Mouse (Mus musculus): Measurements from ENCODE around the gene Cep152. TPM values are rescaled to one million over a fixed set of nuclear protein-coding genes. Genes with fewer than 3 reads are reported as not detected.

Gene Cep152
- 1.0 and 2.7 TPM in 2 replicates for total RNA-seq (2014; rRNA removed)
- polyA plus RNA-seq (2015; fragmentation: Nextera tagmentation; extraction: Ambion mirVana) = 1.0 and 1.1 TPM in 2 replicates

DNA sequence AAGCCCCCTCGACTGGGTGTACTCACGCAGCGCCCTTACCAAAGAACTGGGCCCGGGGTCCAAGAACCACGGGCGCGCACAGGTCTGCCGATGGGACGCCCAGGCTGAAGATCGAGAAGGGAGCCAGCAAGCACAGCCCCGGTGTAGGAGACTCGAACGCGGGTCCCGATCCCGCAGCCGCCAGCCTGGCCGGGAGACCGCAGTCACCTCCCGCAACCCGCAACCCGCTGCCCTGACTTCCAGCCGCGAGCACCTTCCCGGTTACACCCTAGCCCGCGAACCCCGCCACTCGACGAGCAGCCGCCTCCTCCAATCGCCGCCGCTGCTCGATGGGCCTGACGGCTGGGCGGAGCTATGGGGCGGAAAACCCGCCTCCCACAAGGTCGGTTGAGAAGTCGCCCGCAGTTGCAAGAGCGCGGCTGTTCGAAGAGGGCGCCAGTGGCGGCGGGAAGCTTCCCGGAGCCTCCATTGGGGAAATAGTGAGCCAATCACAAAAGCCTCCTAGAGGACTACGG is at the start of gene Cep152:
Cep152 (minus strand) TSS at position 277 of the 515 bp plus-strand sequence.
- peak; percentile 71 for TF ChIP-seq CTCF (IDR thresholded peaks at IDR 0.05)
- no peak within 1 kb of the TSS for H3K27ac ChIP-seq (ENCODE audit: low read depth, low read length)
- peak; percentile 97 for DNase-seq (ENCODE audit: low spot score)
- peaks cover under 1% of the 10 kb centered on the region; the same call in 1 of the 2 replicates for H3K36me3 ChIP-seq (ENCODE audit: insufficient read depth, low read length)
- 0% methylated on average over 49 of the region's 50 CpGs for WGBS
- peak within 1 kb of the TSS; percentile 64 for H3K4me2 ChIP-seq (ENCODE audit: low read depth, low read length, poor library complexity, severe bottlenecking)
- no peaks in the 10 kb centered on the region for H3K27me3 ChIP-seq (ENCODE audit: insufficient read depth, low read length)
- no peaks in the 10 kb centered on the region for H3K4me1 ChIP-seq (ENCODE audit: insufficient read depth, low read length)
- no peaks in the 10 kb centered on the region for H3K9me3 ChIP-seq (ENCODE audit: low read length)
- H3K4me3 ChIP-seq (ENCODE audit: low read depth, low read length) = peak within 1 kb of the TSS; percentile 55
- peak; percentile 99 for ATAC-seq (ENCODE audit: low FRiP score)
- peak within 1 kb of the TSS; percentile 37; the same call in 1 of the 2 replicates for H3K9ac ChIP-seq (replicated peaks; ENCODE audit: low read length, poor library complexity, severe bottlenecking)

DNA sequence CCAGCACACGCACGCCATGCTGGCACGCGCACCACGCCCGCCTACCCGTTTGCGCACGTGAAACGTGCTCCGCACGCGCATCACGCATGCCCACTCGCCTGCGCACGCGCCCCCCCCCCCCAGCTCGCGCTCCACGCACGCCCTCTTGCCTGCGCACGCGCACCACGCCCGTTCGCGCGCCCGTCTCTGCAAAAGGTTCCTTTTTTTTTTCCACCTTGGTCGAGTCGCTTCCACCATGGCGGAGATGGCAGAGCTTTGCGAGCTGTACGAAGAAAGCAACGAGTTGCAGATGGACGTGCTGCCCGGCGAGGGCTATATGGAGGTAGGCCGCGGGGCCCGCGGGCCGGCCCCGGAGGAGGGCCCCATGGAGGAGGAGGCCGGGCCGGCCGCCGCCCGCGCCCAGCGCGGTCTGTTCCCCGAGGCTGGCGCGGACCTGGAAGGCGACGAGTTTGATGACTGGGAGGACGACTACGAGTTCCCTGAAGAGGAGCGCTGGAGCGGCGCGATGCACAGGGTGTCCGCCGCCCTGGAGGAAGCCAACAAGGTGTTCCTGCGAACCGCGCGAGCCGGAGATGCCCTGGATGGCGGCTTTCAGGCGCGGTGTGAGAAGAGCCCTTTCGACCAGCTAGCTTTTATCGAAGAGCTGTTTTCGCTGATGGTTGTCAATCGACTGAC is 48.2 kb upstream of the Cep152 start, which contains the start of gene Eid1:
Eid1 (plus strand) TSS at position 139 of the 675 bp plus-strand sequence.
- Histone ChIP-seq H3K27me3 (ENCODE audit: insufficient read depth, low read length) (no peaks in the 10 kb centered on the region), H3K4me1 (ENCODE audit: insufficient read depth, low read length) (no peaks in the 10 kb centered on the region), H3K36me3 (ENCODE audit: insufficient read depth, low read length) (no peaks in the 10 kb centered on the region), H3K9ac (replicated peaks; ENCODE audit: low read length, poor library complexity, severe bottlenecking) (peak within 1 kb of the TSS; percentile 96), H3K27ac (ENCODE audit: low read depth, low read length) (peak within 1 kb of the TSS; percentile 98), H3K9me3 (ENCODE audit: low read length) (no peaks in the 10 kb centered on the region), H3K4me3 (ENCODE audit: low read depth, low read length) (peak within 1 kb of the TSS; percentile 91), H3K4me2 (ENCODE audit: low read depth, low read length, poor library complexity, severe bottlenecking) (peak within 1 kb of the TSS; percentile 53)
- ATAC-seq (ENCODE audit: low FRiP score) = peak; percentile 97
- TF ChIP-seq CTCF (IDR thresholded peaks at IDR 0.05) = no peak; the same call in 1 of the 2 replicates
- WGBS = 0% methylated on average over 55 of the region's 79 CpGs
- DNase-seq (ENCODE audit: low spot score) = peak; percentile 94

DNA sequence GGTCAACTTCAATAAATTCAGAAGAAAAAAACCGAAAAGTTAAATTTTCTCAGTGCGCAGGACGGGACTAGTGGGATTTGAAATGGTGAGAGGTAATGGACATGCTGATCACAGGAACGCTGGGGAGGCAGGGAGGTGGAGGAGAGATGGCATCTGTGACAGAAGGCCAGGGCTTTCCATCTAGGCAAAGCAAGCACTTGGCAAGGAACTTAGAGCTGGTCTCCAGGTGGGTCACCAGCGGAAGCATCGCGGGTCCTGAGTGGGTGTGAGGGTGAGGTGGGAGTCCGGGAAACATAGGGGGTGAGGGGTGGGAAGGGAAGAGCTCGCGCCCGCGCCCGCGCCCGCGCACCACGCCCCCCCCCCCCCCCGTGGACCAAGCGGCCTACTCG is 47.6 kb upstream of the Cep152 start:
- WGBS = 27% methylated on average over 7 of the region's 20 CpGs
- Histone ChIP-seq H3K27me3 (ENCODE audit: insufficient read depth, low read length) (no peaks in the 10 kb centered on the region), H3K9me3 (ENCODE audit: low read length) (no peaks in the 10 kb centered on the region), H3K9ac (replicated peaks; ENCODE audit: low read length, poor library complexity, severe bottlenecking) (peak overlapping the region; percentile 96), H3K4me3 (ENCODE audit: low read depth, low read length) (peak overlapping the region; percentile 91), H3K4me1 (ENCODE audit: insufficient read depth, low read length) (no peaks in the 10 kb centered on the region), H3K4me2 (ENCODE audit: low read depth, low read length, poor library complexity, severe bottlenecking) (peak overlapping the region; percentile 53), H3K27ac (ENCODE audit: low read depth, low read length) (peak overlapping the region; percentile 73), H3K36me3 (ENCODE audit: insufficient read depth, low read length) (no peaks in the 10 kb centered on the region)
- ATAC-seq (ENCODE audit: low FRiP score) = no peak
- DNase-seq (ENCODE audit: low spot score) = no peak
- no peak for TF ChIP-seq CTCF (IDR thresholded peaks at IDR 0.05)

DNA sequence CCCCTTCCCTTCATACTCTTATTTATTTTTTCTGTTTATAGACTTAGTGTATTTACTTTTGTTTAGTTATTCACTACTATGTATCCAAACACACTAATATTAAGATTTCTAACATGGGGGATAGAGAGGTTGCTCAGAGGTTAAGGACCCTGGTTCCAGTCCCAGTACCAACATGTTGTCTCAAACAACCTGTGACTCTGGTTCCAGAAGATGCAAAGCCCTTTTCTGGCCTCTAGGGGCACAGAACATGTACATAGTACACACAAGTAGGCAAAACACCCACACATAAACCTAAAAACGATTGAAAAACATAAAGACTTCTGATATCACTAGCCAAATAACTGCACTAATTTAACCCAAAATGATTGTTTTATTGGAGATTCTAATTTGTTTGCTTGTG is 45.9 kb upstream of the Cep152 start:
- H3K4me2 ChIP-seq (ENCODE audit: low read depth, low read length, poor library complexity, severe bottlenecking) = no peak overlapping the region
- no peak overlapping the region for H3K27ac ChIP-seq (ENCODE audit: low read depth, low read length)
- H3K9me3 ChIP-seq (ENCODE audit: low read length) = no peaks in the 10 kb centered on the region
- H3K36me3 ChIP-seq (ENCODE audit: insufficient read depth, low read length) = no peaks in the 10 kb centered on the region
- ATAC-seq (ENCODE audit: low FRiP score) (no peak), DNase-seq (ENCODE audit: low spot score) (no peak)
- H3K27me3 ChIP-seq (ENCODE audit: insufficient read depth, low read length) = no peaks in the 10 kb centered on the region
- peak; percentile 47 for TF ChIP-seq CTCF (IDR thresholded peaks at IDR 0.05)
- 78% methylated on average over 1 of the region's 1 CpGs for WGBS
- H3K4me3 ChIP-seq (ENCODE audit: low read depth, low read length) = no peak overlapping the region
- H3K9ac ChIP-seq (replicated peaks; ENCODE audit: low read length, poor library complexity, severe bottlenecking) = no peak overlapping the region
- H3K4me1 ChIP-seq (ENCODE audit: insufficient read depth, low read length) = no peaks in the 10 kb centered on the region

DNA sequence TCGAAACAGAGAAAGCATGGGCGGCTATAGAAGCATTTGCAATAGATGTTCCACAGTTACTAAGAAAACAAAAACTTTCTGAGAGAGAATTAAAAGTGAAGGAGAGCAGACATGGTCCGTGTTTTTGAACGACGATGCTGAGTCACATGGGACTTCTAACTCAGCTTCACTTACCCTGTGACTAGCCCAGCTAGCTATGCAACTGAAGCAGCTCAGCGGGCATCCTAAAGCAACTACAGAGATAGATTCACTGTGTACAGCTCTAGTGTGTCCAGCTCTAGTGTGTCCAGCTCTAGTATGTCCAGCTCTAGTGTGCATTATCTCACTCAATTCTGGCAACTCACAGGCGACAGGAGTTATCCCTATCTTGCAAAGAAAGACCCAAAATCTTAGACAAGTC is 42.8 kb upstream of the Cep152 start:
- Histone ChIP-seq H3K4me3 (ENCODE audit: low read depth, low read length) (no peak overlapping the region), H3K4me2 (ENCODE audit: low read depth, low read length, poor library complexity, severe bottlenecking) (no peak overlapping the region)
- TF ChIP-seq CTCF (IDR thresholded peaks at IDR 0.05) = no peak

DNA sequence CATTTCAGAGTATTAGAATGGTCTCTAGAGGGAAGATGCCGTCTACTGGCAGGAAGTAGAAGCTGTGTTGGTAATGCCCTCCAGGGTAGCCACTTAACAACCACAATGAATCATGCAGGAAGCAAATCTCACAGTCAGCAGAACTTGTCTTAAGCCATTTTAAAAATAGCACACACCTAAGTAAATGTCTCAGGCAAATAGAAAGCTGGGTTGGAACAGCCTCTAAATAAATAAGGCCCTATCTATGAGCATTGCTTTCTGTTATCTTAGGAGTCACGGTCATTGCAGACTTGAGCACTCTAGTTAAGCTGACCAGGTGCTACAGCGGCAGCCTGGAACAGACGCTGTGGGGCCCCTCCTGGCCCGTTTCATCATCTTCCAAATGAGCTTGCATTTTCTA is 42.3 kb upstream of the Cep152 start:
- Histone ChIP-seq H3K4me1 (ENCODE audit: insufficient read depth, low read length) (no peaks in the 10 kb centered on the region), H3K27me3 (ENCODE audit: insufficient read depth, low read length) (no peaks in the 10 kb centered on the region), H3K4me3 (ENCODE audit: low read depth, low read length) (no peak overlapping the region), H3K9ac (replicated peaks; ENCODE audit: low read length, poor library complexity, severe bottlenecking) (no peak overlapping the region), H3K9me3 (ENCODE audit: low read length) (no peaks in the 10 kb centered on the region), H3K4me2 (ENCODE audit: low read depth, low read length, poor library complexity, severe bottlenecking) (no peak overlapping the region), H3K27ac (ENCODE audit: low read depth, low read length) (no peak overlapping the region), H3K36me3 (ENCODE audit: insufficient read depth, low read length) (no peaks in the 10 kb centered on the region)
- TF ChIP-seq CTCF (IDR thresholded peaks at IDR 0.05) = peak; percentile 40
- DNase-seq (ENCODE audit: low spot score) = no peak
- no peak for ATAC-seq (ENCODE audit: low FRiP score)
- WGBS = 63% methylated on average over 5 of the region's 5 CpGs

More for the DNA sequence above, 42.8 kb upstream of the Cep152 start:
- 87% methylated on average over 7 of the region's 7 CpGs for WGBS
- no peak overlapping the region for H3K9ac ChIP-seq (replicated peaks; ENCODE audit: low read length, poor library complexity, severe bottlenecking)
- H3K9me3 ChIP-seq (ENCODE audit: low read length) = no peaks in the 10 kb centered on the region
- no peaks in the 10 kb centered on the region for H3K4me1 ChIP-seq (ENCODE audit: insufficient read depth, low read length)
- H3K27ac ChIP-seq (ENCODE audit: low read depth, low read length) = no peak overlapping the region
- DNase-seq (ENCODE audit: low spot score) (no peak), ATAC-seq (ENCODE audit: low FRiP score) (no peak)
- no peaks in the 10 kb centered on the region for H3K36me3 ChIP-seq (ENCODE audit: insufficient read depth, low read length)
- no peaks in the 10 kb centered on the region for H3K27me3 ChIP-seq (ENCODE audit: insufficient read depth, low read length)

Measured in midbrain, postnatal 0 days (tissue).